Comparison of ENCODE assay signal across 1 mouse cellular context in the genomic region with DNA sequence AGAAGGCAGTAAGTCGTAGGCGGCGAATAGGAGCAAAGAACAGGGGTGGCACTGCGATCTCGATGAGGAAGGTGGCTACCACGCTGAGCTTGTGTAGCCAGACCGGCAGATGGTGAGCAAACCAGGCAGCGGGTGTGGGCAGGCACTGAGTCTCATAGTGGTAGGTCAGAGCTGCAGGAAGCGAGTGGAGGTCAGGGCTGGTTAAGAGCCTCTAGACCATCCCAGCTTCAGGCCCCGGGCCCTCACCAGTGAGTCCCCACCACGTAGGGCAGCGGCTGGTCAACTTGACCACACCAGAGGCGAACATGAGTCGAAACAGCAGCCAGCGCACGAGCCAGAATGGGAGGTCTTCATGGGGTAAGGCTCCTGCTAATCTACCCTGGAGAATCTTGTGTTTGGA.
TF ChIP-seq lines count a peak whose summit lies in the region.

No protein-coding gene starts in this region.

TF ChIP-seq in CH12.LX, 34 proteins besides CTCF, POLR2A, EP300 and RAD21:
- no peak for TF ChIP-seq PAX5 (IDR thresholded peaks at IDR 0.05; ENCODE audit: low read length)
- no peak for TF ChIP-seq JUN (IDR thresholded peaks at IDR 0.05; ENCODE audit: insufficient read depth, low read depth, low read length)
- TF ChIP-seq SMC3 (IDR thresholded peaks at IDR 0.05; ENCODE audit: low read depth, low read length), result no peak
- TF ChIP-seq KAT2A (IDR thresholded peaks at IDR 0.05; ENCODE audit: insufficient replicate concordance, low read length), result no peak
- no peak for TF ChIP-seq ETS1 (conservative IDR thresholded peaks at IDR 0.05; ENCODE audit: low read depth, low read length)
- no peak for TF ChIP-seq RCOR1 (conservative IDR thresholded peaks at IDR 0.05; ENCODE audit: low read depth, low read length)
- no peak for TF ChIP-seq NELFE (IDR thresholded peaks at IDR 0.05; ENCODE audit: low read depth, low read length)
